Mouse (Mus musculus): Measurements from ENCODE around the gene Kcnk10. TPM values are rescaled to one million over a fixed set of nuclear protein-coding genes. Genes with fewer than 3 reads are reported as not detected.

Kcnk10 gene
- total RNA-seq, 2 experiments from 2014 or later = 0.26 TPM; not detected in 1

- ATAC-seq (replicated peaks; ENCODE audit: low FRiP score, poor library complexity, severe bottlenecking) = no peak
Measured at GRCm38 (mm10) chr12:98524331-98525311, 53.5 kb downstream of the Kcnk10 start.

GRCm38 (mm10) chr12:98521311-98521710, 56.8 kb downstream of the Kcnk10 start:
- no peak for ATAC-seq (replicated peaks; ENCODE audit: low FRiP score, poor library complexity, severe bottlenecking)

- no peak for ATAC-seq (replicated peaks; ENCODE audit: low FRiP score, poor library complexity, severe bottlenecking)
Measured at GRCm38 (mm10) chr12:98520568-98520931, 57.6 kb downstream of the Kcnk10 start.

DNA sequence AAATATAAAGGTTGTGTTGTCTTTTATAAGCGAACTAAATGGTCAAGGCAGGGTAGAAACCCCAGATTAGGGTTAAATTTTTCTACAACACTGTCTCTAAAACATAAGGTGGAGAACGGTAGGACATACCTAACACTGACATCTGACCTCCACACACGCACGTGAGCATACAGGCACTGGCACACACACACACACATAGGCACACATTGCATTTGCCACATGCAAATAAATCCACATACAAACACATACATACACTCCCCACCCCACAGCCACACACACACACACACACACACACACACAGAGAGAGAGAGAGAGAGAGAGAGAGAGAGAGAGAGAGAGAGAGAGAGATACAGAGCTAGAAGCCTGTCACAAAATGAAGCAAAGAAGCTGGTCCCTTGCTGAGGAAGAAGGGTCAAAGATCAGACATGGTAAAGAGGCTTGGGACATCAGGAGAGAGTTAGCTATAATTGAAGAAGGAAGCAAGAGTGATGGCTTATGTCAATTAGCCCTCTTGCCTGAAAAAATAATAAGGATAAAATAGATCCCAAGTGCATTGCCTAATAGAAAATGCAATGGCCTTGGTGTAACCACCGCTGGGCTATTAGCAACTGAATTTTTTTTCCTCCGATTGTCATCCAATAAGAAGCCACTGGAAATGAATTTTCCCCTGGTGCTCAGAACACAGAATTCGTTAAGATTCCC, 58.1 kb downstream of the Kcnk10 start:
- no peak for ATAC-seq (replicated peaks; ENCODE audit: low FRiP score, poor library complexity, severe bottlenecking)

DNA sequence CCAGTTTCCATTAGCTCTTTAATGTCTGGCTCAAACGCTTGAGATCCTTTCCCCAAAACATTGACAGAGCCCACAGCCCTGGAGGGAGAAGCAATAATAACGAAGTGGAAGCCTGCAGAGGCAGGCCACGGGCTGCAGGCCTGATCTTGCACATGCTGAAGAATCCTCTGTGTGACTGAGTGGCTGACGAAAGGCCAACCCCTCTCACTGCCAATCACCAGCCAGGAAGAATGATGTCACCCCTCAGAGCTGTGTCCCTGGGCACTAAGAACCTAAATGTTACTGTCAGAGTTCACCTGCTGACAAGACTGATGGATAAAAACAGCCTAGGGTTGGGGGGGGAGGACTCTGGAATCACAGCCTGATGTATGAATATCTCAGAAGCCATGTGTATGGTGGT, 72.5 kb downstream of the Kcnk10 start:
- no peak for ATAC-seq (replicated peaks; ENCODE audit: low FRiP score, poor library complexity, severe bottlenecking)

GRCm38 (mm10) chr12:98501528-98502280, 76.4 kb downstream of the Kcnk10 start:
- ATAC-seq (replicated peaks; ENCODE audit: low FRiP score, poor library complexity, severe bottlenecking) = no peak

DNA sequence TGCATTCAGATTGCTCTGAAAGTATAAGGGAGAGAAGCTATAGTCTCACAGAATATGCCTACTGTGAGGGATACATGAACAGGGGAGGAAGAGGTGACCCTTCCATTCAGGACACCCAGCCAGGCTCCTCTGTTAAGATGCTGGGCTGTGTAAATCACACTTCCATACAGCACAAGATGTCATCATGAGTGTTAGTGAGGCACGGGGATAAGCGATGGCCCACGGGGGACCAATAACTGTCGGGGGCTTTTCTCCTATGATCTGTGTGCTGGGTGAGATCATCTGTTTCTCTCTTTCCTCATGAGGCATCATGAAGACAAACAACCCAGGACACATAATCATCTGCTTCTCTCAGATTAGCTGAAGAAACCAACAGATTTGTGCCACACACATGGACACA, 77.1 kb downstream of the Kcnk10 start:
- ATAC-seq (replicated peaks; ENCODE audit: low FRiP score, poor library complexity, severe bottlenecking) = no peak

GRCm38 (mm10) chr12:98481460-98481859, 96.7 kb downstream of the Kcnk10 start:
- ATAC-seq (replicated peaks; ENCODE audit: low FRiP score, poor library complexity, severe bottlenecking) = no peak

- no peak for ATAC-seq (replicated peaks; ENCODE audit: low FRiP score, poor library complexity, severe bottlenecking)
Measured at GRCm38 (mm10) chr12:98481048-98481447, 97.1 kb downstream of the Kcnk10 start.

- ATAC-seq (replicated peaks; ENCODE audit: low FRiP score, poor library complexity, severe bottlenecking) = no peak
Measured at GRCm38 (mm10) chr12:98477673-98478461, 100.2 kb downstream of the Kcnk10 start.

GRCm38 (mm10) chr12:98471232-98471631, 106.9 kb downstream of the Kcnk10 start:
- no peak for ATAC-seq (replicated peaks; ENCODE audit: low FRiP score, poor library complexity, severe bottlenecking)

- ATAC-seq (replicated peaks; ENCODE audit: low FRiP score, poor library complexity, severe bottlenecking) = no peak
Measured at GRCm38 (mm10) chr12:98470097-98470496, 108.0 kb downstream of the Kcnk10 start.

- no peak for ATAC-seq (replicated peaks; ENCODE audit: low FRiP score, poor library complexity, severe bottlenecking)
Measured at GRCm38 (mm10) chr12:98467793-98468192, 110.3 kb downstream of the Kcnk10 start.

GRCm38 (mm10) chr12:98459889-98460288, 118.2 kb downstream of the Kcnk10 start:
- no peak for ATAC-seq (replicated peaks; ENCODE audit: low FRiP score, poor library complexity, severe bottlenecking)

- no peak for ATAC-seq (replicated peaks; ENCODE audit: low FRiP score, poor library complexity, severe bottlenecking)
Measured at GRCm38 (mm10) chr12:98458944-98459343, 119.2 kb downstream of the Kcnk10 start.

DNA sequence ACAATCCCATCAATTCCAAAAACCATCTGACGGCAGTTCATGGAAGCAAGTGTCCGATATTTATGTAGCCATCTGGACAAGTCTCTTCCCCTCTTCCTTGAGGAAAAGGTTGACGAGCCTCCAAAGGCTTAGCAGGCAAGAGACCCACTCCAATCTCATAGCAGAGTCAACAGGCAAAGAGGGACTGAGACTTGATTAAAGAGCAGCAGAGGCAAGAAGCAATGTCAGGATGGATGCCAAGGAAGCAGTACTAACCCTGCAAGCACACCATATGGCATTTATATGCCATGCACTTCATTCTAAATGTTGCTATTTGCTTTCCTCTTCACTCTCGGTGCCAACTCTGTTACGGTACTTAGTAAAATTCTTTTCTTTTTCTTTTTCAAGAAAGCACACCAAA, 119.6 kb downstream of the Kcnk10 start:
- no peak for ATAC-seq (replicated peaks; ENCODE audit: low FRiP score, poor library complexity, severe bottlenecking)

GRCm38 (mm10) chr12:98453161-98453560, 124.9 kb downstream of the Kcnk10 start:
- no peak for ATAC-seq (replicated peaks; ENCODE audit: low FRiP score, poor library complexity, severe bottlenecking)

DNA sequence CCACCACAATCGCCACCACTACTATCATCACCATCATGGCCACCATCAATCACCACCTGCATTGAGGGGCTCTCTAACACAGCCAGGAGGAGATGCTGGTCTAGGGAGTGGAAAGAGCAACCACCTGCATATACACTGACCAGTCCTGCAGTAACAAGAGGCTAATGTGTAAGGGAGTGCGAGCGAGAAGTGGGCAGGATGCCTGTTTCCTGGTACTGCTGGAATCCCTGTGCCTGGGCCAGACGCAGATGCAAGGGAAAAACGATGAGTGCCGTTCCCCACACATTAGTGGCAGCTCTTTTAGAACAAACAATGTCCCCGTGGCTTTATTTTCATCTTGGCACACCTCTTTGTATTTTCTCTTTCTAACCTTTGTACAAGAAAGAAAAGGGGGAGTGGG, 125.5 kb downstream of the Kcnk10 start:
- no peak for ATAC-seq (replicated peaks; ENCODE audit: low FRiP score, poor library complexity, severe bottlenecking)

DNA sequence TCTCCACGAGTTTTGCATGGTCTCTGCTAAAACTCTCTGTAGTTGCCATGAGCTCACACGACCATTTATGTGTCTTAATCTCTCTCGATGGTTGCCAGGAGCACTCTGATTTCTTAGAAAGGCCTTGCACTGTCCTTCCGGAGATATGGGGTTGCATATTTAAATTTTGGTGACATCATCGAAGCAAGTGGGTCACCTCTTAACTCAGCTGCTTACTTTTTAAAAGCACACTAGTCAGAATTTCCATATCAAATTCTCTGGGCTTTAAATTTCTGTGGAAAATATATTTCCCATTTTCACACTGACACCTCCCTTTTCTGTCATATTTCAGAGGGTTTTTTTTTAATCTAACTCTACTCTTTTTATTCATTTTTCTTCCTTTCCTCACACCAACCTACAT, 132.5 kb downstream of the Kcnk10 start:
- ATAC-seq (replicated peaks; ENCODE audit: low FRiP score, poor library complexity, severe bottlenecking) = no peak

DNA sequence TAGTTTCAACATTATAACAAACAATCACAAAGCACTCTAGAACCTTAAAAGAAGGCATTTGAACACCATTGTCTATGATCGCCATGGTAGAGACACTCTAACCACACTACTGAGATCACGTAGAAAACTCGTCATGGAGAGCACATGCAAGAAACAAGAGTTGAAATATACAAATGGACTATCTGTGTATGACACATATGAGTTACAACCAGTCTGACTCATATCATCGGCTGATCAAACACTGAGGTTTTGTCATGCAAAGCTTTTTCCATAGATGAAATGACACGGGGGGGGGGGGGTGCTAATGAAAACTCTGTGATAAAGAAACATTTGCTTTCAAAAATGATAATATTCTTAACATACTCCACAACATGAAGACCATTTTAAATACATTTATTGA, 133.2 kb downstream of the Kcnk10 start:
- ATAC-seq (replicated peaks; ENCODE audit: low FRiP score, poor library complexity, severe bottlenecking) = no peak

All from erythroblast, adult 5-6 weeks (primary cell).